Mouse (Mus musculus) ES-E14 (cell line): Measurements from ENCODE around the gene Thsd1. TPM values are rescaled to one million over a fixed set of nuclear protein-coding genes. Genes with fewer than 3 reads are reported as not detected.

Experiments used
- DNase-seq: peaks from one replicate; pipeline ENCODE4 v3.0.0-alpha.2; 2013; ENCODE audit warnings: low read depth, low spot score
- H3K27ac ChIP-seq: 2 replicates; pipeline ENCODE4 v1.5.1; 2012; ENCODE audit warnings: low read depth, mild to moderate bottlenecking, low read length, moderate library complexity, mixed read lengths; ENCODE audit not compliant: poor library complexity, insufficient read depth, severe bottlenecking
- H3K36me3 ChIP-seq: 2 replicates; pipeline ENCODE4 v1.6.1; 2012; ENCODE audit warnings: mild to moderate bottlenecking, low read length, moderate library complexity, mixed read lengths; ENCODE audit not compliant: control insufficient read depth, poor library complexity, insufficient read depth, severe bottlenecking
- H3K4me1 ChIP-seq, 2 experiments: fragments of 150-350 bp in 1 of 2; sonication (generic) in 1 of 2; 2 replicates each; pipeline ENCODE4 v1.6.1; 2012; ENCODE audit warnings: low read length in 2 of 2, mild to moderate bottlenecking in 1 of 2, mixed read lengths in 1 of 2; ENCODE audit not compliant: control insufficient read depth in 2 of 2, insufficient read depth in 2 of 2, poor library complexity in 1 of 2
- H3K4me3 ChIP-seq, 2 experiments: fragments of 150-350 bp in 1 of 2; sonication (generic) in 1 of 2; 2 replicates each; pipeline ENCODE4 v1.5.1; 2012; ENCODE audit warnings: low read length in 2 of 2, low read depth in 1 of 2, mild to moderate bottlenecking in 1 of 2, mixed read lengths in 1 of 2; ENCODE audit not compliant: insufficient read depth in 1 of 2, poor library complexity in 1 of 2, severe bottlenecking in 1 of 2
- H3K9ac ChIP-seq: 2 replicates; pipeline ENCODE4 v1.6.1; 2012; ENCODE audit warnings: low read depth, mild to moderate bottlenecking, low read length, mixed read lengths; ENCODE audit not compliant: poor library complexity, insufficient read depth, severe bottlenecking
- H3K9me3 ChIP-seq: fragments of 150-350 bp; sonication (generic); 2 replicates; pipeline ENCODE4 v1.6.1; 2012; ENCODE audit warnings: low read depth, mild to moderate bottlenecking, low read length; ENCODE audit not compliant: control insufficient read depth, insufficient read depth
- CHD2 ChIP-seq: IDR thresholded peaks from 2 replicates; pipeline ENCODE4 v1.6.1; 2014; ENCODE audit warnings: mild to moderate bottlenecking, low read depth, low read length, inconsistent platforms
- HCFC1 ChIP-seq: IDR thresholded peaks from 2 replicates; pipeline ENCODE4 v1.6.1; 2012; ENCODE audit warnings: low read length, inconsistent platforms, borderline replicate concordance; ENCODE audit not compliant: insufficient read depth
- MAFK ChIP-seq: IDR thresholded peaks from 2 replicates; pipeline ENCODE4 v1.6.1; 2014; ENCODE audit warnings: mild to moderate bottlenecking, low read depth, low read length, inconsistent platforms; ENCODE audit not compliant: insufficient read depth
- ZC3H11A ChIP-seq: IDR thresholded peaks from 2 replicates; pipeline ENCODE4 v1.6.1; 2012; ENCODE audit warnings: low read depth, mild to moderate bottlenecking, inconsistent platforms, low read length, borderline replicate concordance
- ZNF384 ChIP-seq: IDR thresholded peaks from 2 replicates; pipeline ENCODE4 v1.6.1; 2012; ENCODE audit warnings: low read depth, low read length, inconsistent platforms
- in situ Hi-C, 2 experiments: fragments of 600-800 bp; cut with MboI; formaldehyde crosslinking; loops; one replicate each; pipeline ENCODE4 v1.15.1; 2025; ENCODE audit warnings: low sequenced_read_pairs in 2 of 2, inconsistent platforms in 1 of 2; ENCODE audit not compliant: unreplicated experiment in 2 of 2
- total RNA-seq: library from RNA; depleted of rRNA; stranded (reverse); fragments of 300-350 nt; gene quantifications from 2 replicates; pipeline ENCODE4 v1.2.3, GENCODE M21; 2012

The Thsd1 gene
- total RNA-seq, 1 experiment: 3.6 TPM

GRCm38 (mm10) chr8:22266809-22267208, 39.7 kb downstream of the Thsd1 start:
- in situ Hi-C loops: no loop called here
- H3K4me3 ChIP-seq: no peak overlapping the region
- H3K27ac ChIP-seq: no peak overlapping the region
- H3K9ac ChIP-seq: no peak overlapping the region
- no peaks in the 10 kb centered on the region; a peak in 1 of 4 replicates for H3K4me1 ChIP-seq
- TF ChIP-seq ZNF384 (no peak), HCFC1 (no peak)
- H3K9me3 ChIP-seq: no peaks in the 10 kb centered on the region
- DNase-seq: no peak
- no peaks in the 10 kb centered on the region for H3K36me3 ChIP-seq

- in situ Hi-C loops: no loop called here
Observed at GRCm38 (mm10) chr8:22273142-22273541, 46.0 kb downstream of the Thsd1 start.

GRCm38 (mm10) chr8:22274641-22275040, 47.5 kb downstream of the Thsd1 start:
- no peak for DNase-seq
- in situ Hi-C loops: no loop called here

More at GRCm38 (mm10) chr8:22273142-22273541, 46.0 kb downstream of the Thsd1 start:
- Histone ChIP-seq H3K9ac (no peak overlapping the region), H3K9me3 (no peaks in the 10 kb centered on the region), H3K4me1 (no peaks in the 10 kb centered on the region; a peak in 1 of 4 replicates), H3K36me3 (no peaks in the 10 kb centered on the region), H3K4me3 (no peak overlapping the region), H3K27ac (no peak overlapping the region)
- no peak for DNase-seq
- TF ChIP-seq CHD2: no peak
- TF ChIP-seq ZNF384: no peak
- no peak for TF ChIP-seq HCFC1
- TF ChIP-seq ZC3H11A: no peak
- TF ChIP-seq MAFK: no peak

GRCm38 (mm10) chr8:22282999-22283491, 55.9 kb downstream of the Thsd1 start, which contains the start of gene Tpte:
TSS of gene Tpte (plus strand) at chr8:22283441.
- no peak within 1 kb of the TSS for H3K27ac ChIP-seq
- DNase-seq: no peak
- in situ Hi-C loops: no loop called here

More at GRCm38 (mm10) chr8:22274641-22275040, 47.5 kb downstream of the Thsd1 start:
- Histone ChIP-seq H3K9me3 (no peaks in the 10 kb centered on the region), H3K9ac (no peak overlapping the region), H3K4me1 (no peaks in the 10 kb centered on the region; a peak in 1 of 4 replicates), H3K36me3 (no peaks in the 10 kb centered on the region), H3K4me3 (no peak overlapping the region), H3K27ac (no peak overlapping the region)
- TF ChIP-seq CHD2 (no peak), MAFK (no peak), ZNF384 (no peak), ZC3H11A (no peak), HCFC1 (no peak)

GRCm38 (mm10) chr8:22302326-22302725, 75.2 kb downstream of the Thsd1 start:
- H3K4me1 ChIP-seq: peaks cover 0 to 3% of the 10 kb centered on the region in 2 experiments; a peak in 1 of 4 replicates
- no peak for DNase-seq
- no peak overlapping the region for H3K4me3 ChIP-seq
- in situ Hi-C loops: no loop called here
- TF ChIP-seq ZNF384 (no peak), ZC3H11A (no peak), MAFK (no peak), CHD2 (no peak)
- H3K9ac ChIP-seq: no peak overlapping the region
- H3K9me3 ChIP-seq: no peaks in the 10 kb centered on the region
- no peaks in the 10 kb centered on the region for H3K36me3 ChIP-seq
- no peak overlapping the region for H3K27ac ChIP-seq

More at GRCm38 (mm10) chr8:22282999-22283491, 55.9 kb downstream of the Thsd1 start, which contains the start of gene Tpte:
- Histone ChIP-seq H3K9ac (no peak within 1 kb of the TSS), H3K36me3 (no peaks in the 10 kb centered on the region), H3K4me3 (no peak within 1 kb of the TSS), H3K4me1 (no peaks in the 10 kb centered on the region), H3K9me3 (no peaks in the 10 kb centered on the region)
- TF ChIP-seq ZC3H11A (no peak), HCFC1 (no peak)
